Mouse (Mus musculus) liver, adult 10 weeks (tissue): ENCODE results near the gene Cep162. TPM values are rescaled to one million over a fixed set of nuclear protein-coding genes. Genes with fewer than 3 reads are reported as not detected.

Source experiments
- polyA plus RNA-seq: library from polyadenylated mRNA; stranded (reverse); fragments of 350-450 nt; fragmentation: Illumina TruSeq; extraction: RNeasy Lipid Tissue Mini Kit (QIAGEN cat#74804); gene quantifications from one replicate; pipeline ENCODE4 v1.2.3, GENCODE M21; 2014; ENCODE audit warnings: low read depth, low replicate concordance

Cep162 gene
- 3.2 TPM for polyA plus RNA-seq

DNA sequence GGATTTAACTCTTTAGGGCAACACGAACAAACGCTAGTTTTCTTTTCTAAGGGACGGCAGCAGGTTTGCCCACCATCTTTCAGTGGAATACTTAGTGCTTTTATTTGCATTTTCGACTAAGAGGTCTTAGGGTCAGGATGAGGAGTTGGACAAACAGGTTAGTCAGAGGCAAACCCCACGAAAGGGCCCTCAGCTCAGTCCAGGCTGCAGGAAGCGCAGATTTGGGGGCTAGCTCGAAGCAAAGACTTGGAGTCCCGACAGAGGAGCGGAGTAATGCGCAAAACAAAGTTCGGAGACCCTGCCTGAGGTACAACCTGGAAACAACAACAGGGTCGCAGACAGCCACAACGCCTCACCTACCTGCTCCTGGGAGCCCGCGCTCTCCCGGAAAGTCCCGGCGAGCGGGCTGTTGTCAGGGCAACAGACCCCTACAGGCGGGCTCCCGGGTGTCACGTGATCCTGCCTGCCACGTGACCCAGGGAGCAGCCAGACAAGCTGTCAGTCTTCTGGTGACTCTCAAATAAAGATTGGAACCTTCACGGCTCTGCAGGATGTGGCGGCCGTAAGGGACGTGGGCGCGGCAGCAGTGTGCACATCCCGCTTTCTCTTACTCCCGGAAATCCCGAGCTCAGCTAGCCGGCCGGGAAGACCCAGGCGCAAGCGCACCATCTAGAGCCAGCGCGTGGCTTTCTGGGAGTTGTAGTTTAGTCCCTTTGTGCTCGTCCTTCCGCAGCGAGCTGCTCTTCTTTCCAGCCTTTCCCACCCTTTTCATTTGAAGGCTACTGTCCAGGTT, at the start of gene Cep162:
Gene Cep162, minus strand, starts transcription at position 634 of the 793 bp plus-strand sequence.

DNA sequence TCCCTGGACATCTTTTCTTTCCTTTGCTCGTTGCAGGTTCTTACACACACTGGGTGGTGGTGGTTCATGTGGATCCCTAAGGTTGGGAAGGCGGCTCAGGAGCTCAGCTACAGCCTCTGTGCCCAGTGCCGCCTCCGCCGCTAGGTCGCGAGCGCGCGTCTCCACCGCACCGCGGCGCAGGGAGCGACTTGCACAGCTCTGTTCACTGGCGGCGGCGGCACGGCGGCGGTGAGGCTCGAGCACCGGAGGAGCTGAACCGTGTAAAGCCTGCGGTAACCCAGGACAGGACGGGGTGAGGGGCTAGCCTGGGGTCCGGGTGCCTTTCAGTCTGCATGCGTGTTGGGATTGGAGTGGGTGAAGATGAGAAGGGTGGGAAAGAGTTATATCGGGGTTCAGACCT, 111.2 kb downstream of the Cep162 start, which contains the start of gene Mrap2:
Gene Mrap2, plus strand, starts transcription at position 201 of the 400 bp plus-strand sequence.

Other genes with a start within 250 kb of the Cep162 start
- not detected for gene Ripply2, start 240.0 kb downstream of the Cep162 start, polyA plus RNA-seq
- gene Cyb5r4, start 233.5 kb downstream of the Cep162 start, polyA plus RNA-seq, result 60.7 TPM
- gene Mrap2, start 111.2 kb downstream of the Cep162 start, polyA plus RNA-seq, result not detected